Mouse (Mus musculus) adrenal gland (tissue): ENCODE data around the gene Tmem132b.

Experiments used
- intact Hi-C: fragments of 180-260 bp; cut with DNase I; formaldehyde crosslinking; loops from one replicate; pipeline ENCODE4 v1.15.1; 2025

The Tmem132b gene

DNA sequence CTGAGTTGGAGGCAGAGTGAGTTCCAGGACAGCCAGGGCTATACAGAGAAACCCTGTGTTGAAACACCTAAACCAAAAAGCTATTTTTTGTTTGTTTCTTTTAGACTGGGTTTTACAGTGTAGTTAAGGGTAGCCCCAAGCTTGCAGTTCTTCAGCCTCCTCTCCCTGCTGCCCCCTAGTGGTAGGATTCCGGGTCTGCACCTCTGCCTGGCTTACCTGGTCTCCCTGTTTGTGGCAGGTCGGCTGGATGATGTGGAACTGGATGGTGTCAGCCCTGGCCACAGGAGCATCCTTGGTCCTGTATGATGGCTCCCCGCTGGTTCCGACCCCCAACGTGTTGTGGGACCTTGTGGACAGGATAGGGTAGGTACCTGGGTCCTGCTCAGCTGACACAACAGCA, 22.0 kb upstream of the Tmem132b start:
- intact Hi-C loops = no loop called here

DNA sequence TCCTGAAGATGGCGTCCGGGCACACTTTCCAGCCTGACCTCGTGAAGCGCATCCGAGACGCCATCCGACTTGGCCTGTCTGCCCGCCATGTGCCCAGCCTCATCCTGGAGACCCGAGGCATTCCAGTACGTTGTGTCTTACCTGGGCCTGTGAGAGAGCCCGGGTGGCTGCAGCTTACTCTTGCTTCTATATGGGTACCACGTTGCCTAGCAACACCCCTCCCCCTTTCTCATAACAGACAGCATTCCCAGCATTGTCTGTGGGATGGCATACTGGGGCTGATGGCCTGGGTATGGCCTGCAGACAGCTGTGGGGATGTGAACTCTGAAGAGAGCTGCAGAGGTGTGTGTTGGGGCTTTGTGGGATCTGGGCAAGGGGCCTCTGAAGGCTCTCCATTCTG, 16.6 kb upstream of the Tmem132b start:
- intact Hi-C loops = no loop called here

DNA sequence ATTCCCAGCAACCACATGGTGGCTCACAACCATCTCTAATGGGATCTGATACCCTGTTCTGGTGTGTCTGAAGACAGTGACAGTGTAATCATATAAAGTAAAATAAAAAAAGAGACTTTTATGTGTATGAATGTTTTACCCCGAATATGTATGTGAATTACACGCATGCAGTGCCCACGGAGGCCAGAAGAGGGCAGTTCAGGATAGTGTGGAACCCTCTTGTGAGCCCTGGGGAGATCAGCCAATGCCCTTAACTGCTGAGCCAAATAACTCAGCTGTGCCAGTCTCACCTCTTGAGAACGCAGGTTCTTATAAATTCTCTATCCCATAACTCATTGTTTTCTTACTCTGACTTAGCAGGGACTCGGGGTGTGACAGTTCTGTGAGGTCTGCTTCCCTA, 12.9 kb upstream of the Tmem132b start:
- intact Hi-C loops = no loop called here

DNA sequence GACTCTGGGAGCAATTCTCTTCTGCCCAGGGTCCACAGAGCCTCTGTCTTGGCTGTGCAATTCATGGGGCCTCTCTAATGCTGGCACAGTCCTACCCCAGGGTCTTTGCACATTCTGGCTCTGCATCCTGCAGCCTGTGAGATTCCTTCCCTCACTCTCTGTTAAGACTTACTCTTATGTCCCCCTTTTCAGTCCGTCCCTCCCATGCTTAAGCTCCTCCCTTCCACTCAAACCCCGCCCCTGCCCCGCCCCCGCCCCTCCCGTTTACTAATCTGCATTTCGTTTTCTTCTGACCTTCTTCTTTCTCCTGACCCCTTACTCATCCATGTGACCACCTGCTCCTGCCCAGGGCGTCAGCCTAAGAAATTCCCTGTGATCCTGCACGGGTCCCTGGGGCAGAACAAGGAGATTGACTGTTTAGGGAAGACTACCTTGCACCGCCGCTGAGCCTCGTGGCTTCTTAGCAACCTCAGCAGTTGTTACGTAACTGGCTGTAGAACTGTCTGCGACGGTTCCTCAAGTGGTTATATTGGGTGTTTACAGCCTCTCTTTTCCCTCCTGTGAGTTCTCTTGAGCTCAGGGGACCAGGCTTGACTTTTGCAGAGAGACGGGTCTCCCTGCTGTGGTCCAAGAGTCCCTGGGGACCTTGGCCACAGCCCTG, 10.5 kb upstream of the Tmem132b start:
- intact Hi-C loops = no loop called here

DNA sequence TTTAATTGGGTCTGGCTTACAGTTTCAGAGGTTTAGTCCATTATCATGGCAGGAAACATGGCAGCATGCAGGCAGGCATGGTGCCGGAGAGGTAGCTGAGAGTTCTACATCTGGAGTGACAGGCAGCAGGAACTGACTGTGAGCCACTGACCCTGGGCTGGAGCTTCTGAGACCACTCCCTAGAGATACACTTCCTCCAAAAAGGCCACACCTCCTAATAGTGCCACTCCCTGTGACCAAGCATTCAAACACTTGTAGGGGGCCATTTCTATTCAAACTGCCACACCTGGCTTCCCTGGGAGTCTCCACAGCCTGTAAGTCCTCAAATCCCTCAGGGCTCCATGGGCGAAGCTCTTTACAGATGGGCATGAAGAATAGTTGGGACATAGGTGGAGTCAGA, 8.2 kb upstream of the Tmem132b start:
- intact Hi-C loops = no loop called here

DNA sequence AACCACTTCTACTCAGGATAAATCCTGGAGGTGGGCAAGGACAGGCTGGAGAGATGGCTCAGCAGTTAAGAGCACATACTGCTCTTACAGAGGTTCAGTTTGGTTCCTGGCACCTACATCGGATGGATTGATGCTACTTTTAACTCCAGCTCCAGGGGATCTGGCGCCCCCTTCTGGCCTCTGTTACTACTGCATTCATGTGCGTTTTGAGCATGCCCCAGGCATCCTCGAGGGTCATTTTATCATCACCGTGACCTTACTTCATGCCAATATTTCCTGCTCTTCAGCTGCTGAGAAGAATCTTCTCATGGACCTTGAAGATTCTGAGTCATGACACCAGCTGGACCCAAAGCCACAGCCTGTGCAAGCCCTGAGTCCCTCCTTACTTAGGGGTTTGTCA, 6.1 kb upstream of the Tmem132b start:
- intact Hi-C loops = loop anchor here (5.0 kb wide), 1 partner anchor 437 kb away; no protein-coding TSS in a partner anchor

DNA sequence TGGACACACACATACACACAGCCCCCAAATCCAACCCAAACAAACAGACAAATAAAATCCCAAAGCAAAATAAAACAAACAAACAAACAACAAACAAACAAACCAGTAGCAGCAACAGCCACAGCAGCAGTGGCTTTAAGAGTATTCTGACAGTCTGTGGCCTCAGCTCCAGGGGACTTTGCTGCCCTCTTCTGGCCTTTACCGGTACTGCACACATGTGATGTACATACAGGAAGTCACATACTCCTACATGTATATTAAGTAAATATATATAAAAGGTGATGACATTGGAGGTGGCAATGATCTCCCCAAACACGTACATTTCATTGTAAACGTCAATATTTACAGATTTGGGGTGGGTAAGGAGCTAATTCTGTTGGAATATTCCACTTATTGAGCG, 5.1 kb upstream of the Tmem132b start:
- intact Hi-C loops = loop anchor here (5.0 kb wide), 1 partner anchor 436 kb away; no protein-coding TSS in a partner anchor

DNA sequence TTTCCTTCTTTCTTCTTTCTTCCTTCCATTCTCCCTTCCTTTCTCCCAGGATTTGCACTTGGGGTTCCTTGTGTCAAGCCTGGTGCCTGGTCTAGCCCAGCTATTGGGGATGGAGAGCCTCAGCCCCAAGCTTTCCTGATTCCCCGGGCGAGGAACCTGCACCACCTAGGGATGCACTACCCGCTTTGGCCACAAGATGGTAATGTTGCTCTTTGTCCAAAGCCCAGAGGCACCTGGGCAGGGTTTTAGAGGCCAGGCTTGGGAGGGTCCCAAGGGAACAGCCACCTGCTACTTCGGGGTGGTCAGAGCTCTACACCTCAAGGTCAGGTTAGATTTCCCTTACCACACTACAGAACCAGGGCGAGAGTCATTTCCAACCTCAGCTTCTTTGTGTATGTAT, 2.5 kb upstream of the Tmem132b start:
- intact Hi-C loops = loop anchor here (5.0 kb wide), 1 partner anchor 433 kb away; no protein-coding TSS in a partner anchor

DNA sequence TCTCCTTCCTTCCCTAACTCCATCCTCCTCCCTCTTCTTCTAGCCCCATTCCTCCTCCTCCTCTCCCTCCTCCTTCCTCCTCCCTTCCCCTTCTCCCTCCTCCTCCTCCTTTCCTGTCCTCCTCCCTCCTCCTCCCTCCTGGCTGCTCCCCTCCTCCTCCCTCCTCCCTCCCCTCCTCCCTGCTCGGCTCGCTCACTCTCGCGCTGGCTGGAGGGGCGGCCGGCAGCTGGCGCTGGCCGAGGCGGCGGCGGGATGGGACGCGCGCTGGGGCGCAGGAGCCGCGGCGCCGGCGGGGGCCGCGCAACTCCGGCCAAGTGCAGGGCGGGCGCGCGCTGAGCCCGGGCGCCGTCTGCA, 594 bp downstream of the Tmem132b start:
- intact Hi-C loops = no loop called here

DNA sequence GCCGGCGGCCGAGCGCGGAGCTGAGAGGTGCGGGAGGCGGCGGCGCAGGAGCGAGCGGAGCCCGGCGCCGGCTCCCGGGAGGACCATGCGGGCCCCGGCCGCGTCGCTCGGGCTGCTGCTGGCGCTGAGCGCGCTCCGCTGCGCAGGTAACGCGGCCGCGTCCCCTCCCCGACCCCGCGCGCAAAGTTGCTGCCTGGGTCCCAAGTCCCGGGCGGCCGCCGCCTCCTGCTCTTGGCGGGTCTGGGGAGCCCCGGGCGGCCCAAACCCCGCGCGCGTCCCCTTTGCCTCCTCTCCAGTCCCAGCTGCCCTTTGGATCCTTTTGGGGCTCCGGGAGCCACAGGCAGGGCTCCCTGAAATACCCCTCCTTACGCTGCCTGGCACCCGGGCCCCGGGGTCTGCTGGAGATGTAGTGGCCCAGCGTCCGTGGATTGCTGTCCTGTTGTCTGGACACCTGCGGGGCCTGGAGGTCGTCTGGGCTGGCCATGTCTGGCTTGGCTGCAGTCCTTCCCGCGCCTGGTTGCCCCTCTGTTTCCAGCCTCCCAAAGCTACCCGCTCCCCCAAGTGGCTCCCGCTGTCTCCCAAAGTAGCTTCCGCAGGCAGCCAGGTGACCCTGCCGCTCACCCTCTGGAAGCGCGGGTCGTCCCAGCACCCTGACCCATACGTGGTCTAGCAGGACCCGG, 1.1 kb downstream of the Tmem132b start:
- intact Hi-C loops = no loop called here

DNA sequence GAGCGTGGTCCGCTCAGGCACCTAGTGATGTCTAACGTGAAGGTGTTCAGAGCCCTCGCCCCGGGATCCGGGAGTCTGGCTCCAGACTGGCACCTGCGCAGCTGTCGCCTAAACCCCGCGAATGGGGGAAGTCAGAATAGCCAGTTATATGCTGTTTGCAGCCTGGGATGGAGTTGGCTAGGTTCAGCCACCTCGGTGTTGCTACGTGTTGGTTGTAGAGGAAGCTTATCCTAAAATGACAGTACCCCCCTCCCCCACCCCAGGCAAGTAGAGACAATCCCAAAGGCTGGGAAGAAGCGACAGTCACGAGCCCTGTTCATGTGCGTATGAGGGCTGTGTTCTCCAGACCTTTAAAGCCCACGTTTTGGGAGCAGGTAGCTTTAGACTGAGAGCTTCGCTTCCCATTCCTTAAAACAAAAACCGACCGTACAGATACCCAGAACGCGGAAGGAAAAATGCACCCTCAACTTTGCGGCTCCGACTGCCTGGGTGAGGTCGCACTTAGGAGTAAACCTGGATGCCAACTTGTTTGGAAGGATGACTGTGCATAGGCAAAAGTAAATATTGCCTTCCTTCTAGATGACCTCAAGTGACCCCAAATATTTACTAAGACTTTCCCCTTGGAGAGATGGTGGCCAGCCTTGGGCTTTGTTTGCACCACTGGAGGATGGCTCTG, 1.8 kb downstream of the Tmem132b start:
- intact Hi-C loops = no loop called here

DNA sequence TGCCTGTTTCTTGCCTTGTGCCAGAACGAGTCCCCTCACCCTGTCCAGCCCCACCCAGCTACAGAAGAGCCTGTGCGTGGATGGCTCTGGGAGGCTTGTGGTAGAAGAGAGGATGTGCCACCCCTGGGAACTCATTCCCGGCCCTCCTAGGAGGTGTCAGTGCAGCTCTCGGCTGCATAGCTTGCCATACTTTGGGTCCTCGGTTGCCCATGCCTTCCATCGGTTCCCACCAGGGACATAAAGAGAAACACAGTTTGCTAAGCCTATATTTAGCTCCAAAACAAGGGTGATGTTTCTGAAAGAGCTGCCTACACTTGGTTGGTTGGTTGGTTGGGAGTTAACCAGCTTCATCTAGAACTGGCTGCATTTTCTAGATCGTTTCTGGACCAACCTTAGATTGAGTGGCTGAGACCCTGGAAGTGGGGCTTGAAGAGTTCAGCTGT, 2.6 kb downstream of the Tmem132b start:
- intact Hi-C loops = no loop called here

DNA sequence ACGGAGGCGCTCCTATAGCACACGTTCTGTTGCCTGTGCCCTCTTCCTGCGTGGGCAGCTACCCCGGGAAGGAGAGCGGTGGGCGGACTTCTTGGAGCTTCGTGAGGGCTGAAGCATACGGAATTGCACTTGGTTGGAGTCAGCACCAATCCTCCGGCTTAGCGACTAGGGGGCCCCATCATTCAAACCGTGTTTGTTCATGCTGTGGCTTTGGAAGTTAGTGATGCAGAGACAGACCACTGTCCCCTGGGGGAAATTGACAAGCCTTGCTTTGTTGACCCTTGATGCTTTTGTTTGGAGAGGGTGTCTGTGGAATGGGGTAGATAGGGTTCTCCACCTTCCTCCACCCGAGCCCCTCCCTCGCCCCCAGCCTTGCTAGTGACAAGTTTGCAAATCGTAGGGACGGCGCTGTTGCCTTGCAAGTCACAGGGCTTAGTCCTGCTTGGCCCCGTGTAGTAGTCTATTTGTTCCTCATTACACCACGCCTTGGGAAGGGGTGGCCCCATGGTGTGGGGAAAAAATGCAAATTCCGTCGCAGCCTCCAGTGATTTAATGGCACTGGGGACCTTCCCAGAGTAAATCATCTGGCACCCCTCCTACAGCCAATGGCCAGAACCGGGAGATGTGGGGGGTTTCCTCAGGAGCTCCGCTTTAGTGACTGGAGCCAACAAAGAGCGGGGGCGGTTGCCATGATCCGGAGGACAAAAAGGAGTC, 3.2 kb downstream of the Tmem132b start:
- intact Hi-C loops = no loop called here

DNA sequence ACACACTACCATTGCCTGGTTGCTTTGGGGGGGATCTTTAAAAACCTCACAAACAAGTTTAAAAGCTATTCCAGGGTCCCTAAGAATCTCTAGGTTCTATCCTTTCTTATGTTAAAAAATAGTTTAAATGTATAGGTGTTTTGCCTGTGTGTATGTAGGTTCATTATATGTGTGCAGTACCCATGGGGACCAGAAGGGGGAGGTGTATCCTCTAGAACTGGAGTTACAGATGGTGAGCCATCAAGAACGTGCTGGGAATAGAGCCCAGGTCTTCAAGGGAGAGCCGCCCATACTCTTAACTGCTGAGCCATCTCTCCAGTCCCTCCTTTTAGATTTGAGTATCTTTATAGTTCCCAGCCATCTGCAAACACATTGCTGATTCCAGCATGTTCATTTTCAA, 13.5 kb downstream of the Tmem132b start:
- intact Hi-C loops = no loop called here

DNA sequence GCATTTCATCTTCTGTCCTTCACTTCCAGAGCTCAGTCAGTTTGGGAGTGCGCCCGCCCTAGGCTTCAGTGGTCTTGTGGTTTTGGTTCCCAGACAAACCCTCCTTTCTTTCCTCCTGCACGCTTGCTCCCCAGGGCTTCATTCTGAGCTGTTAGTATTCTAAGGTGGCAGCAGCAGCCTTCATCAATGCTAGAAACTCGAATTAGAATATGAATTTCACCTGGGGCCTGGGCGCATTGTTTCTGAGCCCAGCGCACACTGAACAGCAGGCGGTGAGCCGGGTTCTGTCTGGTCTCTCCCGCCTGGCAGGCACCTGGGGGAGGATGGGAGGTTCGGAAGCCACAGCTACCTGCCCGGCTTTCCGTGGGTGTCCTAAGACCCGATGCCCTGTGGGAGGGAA, 14.7 kb downstream of the Tmem132b start:
- intact Hi-C loops = no loop called here

DNA sequence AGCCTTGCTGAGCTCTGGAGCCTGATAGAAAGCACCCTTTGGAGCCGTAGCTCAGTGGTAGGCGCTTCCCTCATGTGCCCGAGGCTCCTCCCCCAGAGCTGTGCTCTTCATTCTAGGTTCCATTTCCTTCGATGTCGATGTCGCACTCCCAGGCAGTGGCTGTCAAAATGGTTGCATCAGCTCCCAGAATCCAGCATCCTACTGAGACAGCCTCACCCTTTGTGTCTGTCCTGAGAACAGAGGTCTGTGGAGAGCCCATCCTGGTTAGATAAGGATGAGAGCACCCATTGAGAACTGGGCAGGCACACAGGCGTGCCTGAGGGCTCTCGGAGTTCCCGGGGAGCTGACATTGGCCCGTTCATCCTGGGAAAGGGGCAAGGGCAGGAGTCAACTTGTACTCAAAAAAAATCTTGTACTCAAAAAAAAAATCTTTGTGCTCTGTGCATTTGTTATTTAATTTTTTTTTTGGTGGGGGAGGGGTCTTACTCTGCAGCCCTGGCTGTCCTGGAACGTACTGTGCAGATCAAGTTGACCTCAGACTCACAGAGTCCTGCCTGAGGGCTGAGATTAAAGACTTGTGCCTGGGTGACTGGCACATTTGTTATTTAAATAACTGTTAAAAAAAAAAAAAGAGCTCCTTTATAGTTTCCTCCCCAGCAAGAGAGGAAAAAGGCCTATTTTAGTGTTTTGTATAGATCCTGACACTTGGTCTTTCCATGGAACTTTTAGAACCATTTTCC, 18.3 kb downstream of the Tmem132b start:
- intact Hi-C loops = no loop called here

DNA sequence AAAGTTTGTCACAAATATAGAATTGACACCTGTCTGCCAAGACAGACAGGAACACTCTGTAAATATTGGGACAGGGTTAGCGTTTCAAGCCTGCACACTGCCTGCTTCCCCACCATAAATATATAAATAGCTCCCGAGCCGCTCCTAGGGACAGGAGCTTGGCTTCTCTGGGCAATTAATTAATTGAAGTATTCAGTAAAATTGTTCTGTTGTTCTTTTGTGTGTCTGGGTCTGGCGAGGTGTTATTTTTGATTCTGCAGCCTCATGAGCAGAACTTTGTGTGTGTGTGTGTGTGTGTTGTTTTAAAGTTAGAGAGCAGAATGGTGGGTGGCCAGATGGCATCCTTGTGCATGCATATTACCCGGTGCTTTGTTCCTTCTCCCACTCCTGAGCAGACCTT, 24.2 kb downstream of the Tmem132b start:
- intact Hi-C loops = no loop called here

DNA sequence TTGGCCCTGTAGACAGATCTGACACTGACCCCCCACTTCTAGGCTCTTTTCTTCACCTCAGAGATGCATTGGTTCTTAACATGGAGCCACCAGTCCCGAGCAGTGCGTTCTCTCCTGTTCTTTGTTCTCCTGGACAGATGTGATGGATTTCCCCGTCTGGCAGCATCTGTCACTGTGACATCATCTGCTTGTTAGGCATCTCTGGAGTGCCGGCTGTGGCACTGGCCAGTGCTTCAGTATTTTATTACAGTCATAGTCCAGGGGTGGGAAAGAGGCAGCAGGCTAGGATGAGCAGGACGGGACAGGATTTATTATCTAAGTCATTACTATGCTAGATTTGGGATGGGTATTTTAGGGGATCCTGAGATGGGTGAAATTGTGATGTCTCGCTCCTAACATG, 31.9 kb downstream of the Tmem132b start:
- intact Hi-C loops = no loop called here

DNA sequence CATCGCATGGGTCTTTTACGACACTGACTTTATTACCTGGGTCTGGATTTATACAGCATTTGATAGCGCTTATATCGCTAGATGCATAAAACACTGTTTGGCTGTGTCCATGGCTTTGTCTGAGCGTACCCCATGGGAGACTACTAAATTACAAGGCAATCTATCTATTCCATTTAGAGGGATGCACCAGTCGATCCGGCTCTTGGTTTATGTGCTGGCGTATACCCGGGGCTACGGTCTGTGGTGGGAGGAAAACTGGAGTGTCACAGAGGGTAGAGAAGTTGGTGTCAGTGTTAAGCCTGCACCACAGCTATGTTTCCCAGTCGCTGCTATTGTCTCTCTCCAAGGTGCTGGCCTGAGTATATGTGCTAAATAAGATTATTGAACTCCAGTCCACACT, 34.2 kb downstream of the Tmem132b start:
- intact Hi-C loops = no loop called here

DNA sequence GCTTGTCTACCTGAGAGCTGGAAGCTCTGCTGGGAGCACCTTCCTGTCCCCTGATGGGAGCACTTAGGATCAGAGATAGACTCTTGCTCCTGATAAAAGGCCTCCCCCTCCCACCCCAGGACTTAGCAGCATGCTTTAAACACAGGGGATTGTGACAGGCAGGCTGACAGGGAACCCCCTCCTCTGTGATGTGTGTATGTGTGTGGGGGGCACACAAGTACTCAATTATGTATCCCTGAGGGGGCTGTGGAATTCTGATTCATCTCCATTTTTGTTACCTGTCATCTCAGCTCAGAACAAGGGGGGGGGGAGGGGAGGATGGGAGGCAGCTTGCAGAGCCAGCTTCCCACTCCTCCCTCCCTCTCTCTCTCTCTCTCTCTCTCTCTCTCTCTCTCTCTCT, 36.9 kb downstream of the Tmem132b start:
- intact Hi-C loops = no loop called here

DNA sequence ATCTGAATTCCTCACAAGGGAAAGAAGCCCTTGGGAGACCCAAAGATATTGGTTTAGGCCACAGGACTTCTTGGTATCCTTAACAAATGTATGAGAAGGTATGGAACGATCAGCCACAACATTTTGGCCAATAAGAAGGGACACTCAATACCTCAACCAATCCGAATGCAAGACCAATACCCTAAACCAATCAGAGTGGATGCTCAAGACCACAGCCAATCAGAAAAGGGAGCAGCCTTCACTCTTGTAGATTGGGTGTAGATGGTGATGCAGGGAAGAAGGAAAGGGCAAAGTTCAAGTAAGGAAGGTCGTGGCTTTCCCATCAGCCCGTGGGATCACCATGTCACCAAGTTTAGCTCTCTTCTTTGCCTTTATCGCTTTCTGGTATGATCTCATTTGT, 40.4 kb downstream of the Tmem132b start:
- intact Hi-C loops = no loop called here
